Mouse (Mus musculus): ENCODE data around the gene Arid2. TPM values are rescaled to one million over a fixed set of nuclear protein-coding genes. Genes with fewer than 3 reads are reported as not detected.

The Arid2 gene
- total and polyA plus RNA-seq, 2 experiments from 2014 or later: 11.2 to 38.4 TPM

DNA sequence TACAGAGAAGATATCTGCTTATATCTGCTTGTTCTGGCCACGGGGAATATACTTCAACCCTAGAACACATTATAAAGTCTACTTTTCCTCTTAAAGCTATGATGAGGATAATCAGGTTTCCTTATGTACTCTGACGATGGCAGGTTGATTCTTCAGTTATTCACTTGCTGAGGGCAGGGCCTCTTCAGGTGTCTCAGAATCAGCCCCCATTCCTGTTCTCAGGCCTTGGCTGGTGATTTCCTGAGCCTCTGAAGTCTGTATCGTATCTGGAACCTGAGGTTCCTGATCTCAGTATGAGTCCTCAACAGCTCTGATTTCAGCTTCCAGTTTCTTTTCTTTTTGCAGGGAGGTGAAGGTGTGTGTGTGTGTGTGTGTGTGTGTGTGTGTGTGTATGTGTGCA, 22.7 kb upstream of the Arid2 start:
- no peak for ATAC-seq

DNA sequence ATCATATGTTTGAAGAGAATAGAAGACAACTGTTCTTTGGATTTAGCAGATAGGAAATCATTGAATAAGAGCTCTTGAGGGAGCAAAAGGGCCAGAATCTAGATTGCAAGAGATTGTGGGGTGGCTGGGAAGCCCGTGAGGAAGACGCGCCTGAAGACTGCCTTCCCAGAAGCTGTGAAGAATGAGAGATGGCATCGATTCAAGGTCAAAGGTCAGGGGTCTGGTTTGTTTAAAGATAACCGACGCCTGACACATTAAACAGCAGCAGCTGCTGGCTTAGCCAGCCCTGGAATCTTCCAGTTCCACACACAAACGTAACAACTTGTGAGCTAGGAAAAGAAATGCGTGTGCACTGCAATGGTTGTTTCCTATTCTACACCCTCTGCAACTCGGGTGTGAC, 19.4 kb upstream of the Arid2 start:
- peaks cover 17% of the 10 kb centered on the region; the same call in 1 of the 2 replicates for H3K36me3 ChIP-seq (ENCODE audit: insufficient read depth, low read length)
- DNase-seq (ENCODE audit: low spot score): no peak
- H3K27me3 ChIP-seq (ENCODE audit: insufficient read depth, low read length): no peaks in the 10 kb centered on the region
- no peak overlapping the region for H3K4me3 ChIP-seq (ENCODE audit: low read length)
- no peaks in the 10 kb centered on the region for H3K4me1 ChIP-seq (ENCODE audit: insufficient read depth, low read length)
- H3K4me2 ChIP-seq (ENCODE audit: low read depth, low read length): no peak overlapping the region
- H3K9me3 ChIP-seq (ENCODE audit: low read length): peaks cover 4% of the 10 kb centered on the region; the same call in 1 of the 2 replicates
- ATAC-seq: no peak
- TF ChIP-seq CTCF (IDR thresholded peaks at IDR 0.05; ENCODE audit: low read depth): no peak
- 91% methylated on average over 9 of the region's 9 CpGs for WGBS
- H3K9ac ChIP-seq (replicated peaks; ENCODE audit: low read length): no peak overlapping the region
- no peak overlapping the region for H3K27ac ChIP-seq

More for the DNA sequence above, 22.7 kb upstream of the Arid2 start:
- Histone ChIP-seq H3K4me1 (ENCODE audit: insufficient read depth, low read length) (no peaks in the 10 kb centered on the region), H3K9ac (replicated peaks; ENCODE audit: low read length) (no peak overlapping the region), H3K4me2 (ENCODE audit: low read depth, low read length) (no peak overlapping the region), H3K36me3 (ENCODE audit: insufficient read depth, low read length) (peaks cover 17% of the 10 kb centered on the region; the same call in 1 of the 2 replicates), H3K27me3 (ENCODE audit: insufficient read depth, low read length) (no peaks in the 10 kb centered on the region), H3K27ac (no peak overlapping the region), H3K4me3 (ENCODE audit: low read length) (no peak overlapping the region), H3K9me3 (ENCODE audit: low read length) (peaks cover 18% of the 10 kb centered on the region)
- WGBS: 96% methylated on average over 3 of the region's 3 CpGs
- DNase-seq (ENCODE audit: low spot score): no peak
- no peak for TF ChIP-seq CTCF (IDR thresholded peaks at IDR 0.05; ENCODE audit: low read depth)

DNA sequence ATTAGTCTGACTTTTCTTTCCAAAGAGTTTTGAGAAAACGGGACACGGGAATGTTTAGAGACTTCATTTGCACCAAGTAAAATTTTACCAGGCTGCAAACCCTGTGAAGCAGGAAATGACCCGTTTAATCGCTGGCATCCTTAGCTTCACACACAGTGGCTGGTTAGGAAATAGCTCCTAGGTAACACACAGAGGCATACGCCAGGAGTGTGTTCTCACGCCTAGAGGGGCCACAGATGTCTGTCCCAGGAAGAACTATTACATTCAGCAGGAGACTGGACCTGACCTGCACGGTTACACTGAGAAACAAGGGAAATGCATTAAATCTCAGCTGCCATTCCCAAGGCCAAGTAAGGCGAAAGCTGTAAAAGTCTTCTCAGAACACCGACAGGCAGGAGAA, 18.7 kb upstream of the Arid2 start:
- ATAC-seq: no peak
- Histone ChIP-seq H3K27me3 (ENCODE audit: insufficient read depth, low read length) (no peaks in the 10 kb centered on the region), H3K27ac (no peak overlapping the region), H3K4me2 (ENCODE audit: low read depth, low read length) (no peak overlapping the region), H3K36me3 (ENCODE audit: insufficient read depth, low read length) (peaks cover 17% of the 10 kb centered on the region; the same call in 1 of the 2 replicates), H3K9ac (replicated peaks; ENCODE audit: low read length) (no peak overlapping the region), H3K9me3 (ENCODE audit: low read length) (peaks cover 4% of the 10 kb centered on the region; the same call in 1 of the 2 replicates), H3K4me1 (ENCODE audit: insufficient read depth, low read length) (no peaks in the 10 kb centered on the region), H3K4me3 (ENCODE audit: low read length) (no peak overlapping the region)
- no peak for DNase-seq (ENCODE audit: low spot score)
- 86% methylated on average over 9 of the region's 9 CpGs for WGBS
- TF ChIP-seq CTCF (IDR thresholded peaks at IDR 0.05; ENCODE audit: low read depth): no peak

DNA sequence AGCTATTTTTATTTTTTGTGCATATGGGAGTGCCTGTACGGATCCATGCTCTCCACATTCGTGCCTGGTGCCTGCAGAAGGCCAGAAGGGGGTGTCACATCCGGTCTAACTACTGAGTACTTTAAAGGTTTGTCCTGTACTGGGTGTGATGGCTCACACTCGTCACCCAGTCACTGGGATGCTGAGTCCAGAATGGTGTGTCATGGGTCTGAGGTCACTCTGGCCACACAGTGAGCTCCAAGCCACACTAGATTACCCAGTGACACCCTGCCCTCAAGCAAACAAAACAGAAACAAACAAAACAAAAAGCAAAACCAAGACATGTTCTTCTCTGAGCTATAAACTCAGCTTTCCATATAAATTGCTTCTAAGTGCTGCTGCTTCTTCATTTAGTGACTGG, 17.9 kb upstream of the Arid2 start:
- Histone ChIP-seq H3K4me1 (ENCODE audit: insufficient read depth, low read length) (no peaks in the 10 kb centered on the region), H3K27ac (no peak overlapping the region), H3K9ac (replicated peaks; ENCODE audit: low read length) (no peak overlapping the region), H3K4me3 (ENCODE audit: low read length) (no peak overlapping the region), H3K9me3 (ENCODE audit: low read length) (peaks cover 4% of the 10 kb centered on the region; the same call in 1 of the 2 replicates), H3K4me2 (ENCODE audit: low read depth, low read length) (no peak overlapping the region), H3K27me3 (ENCODE audit: insufficient read depth, low read length) (no peaks in the 10 kb centered on the region), H3K36me3 (ENCODE audit: insufficient read depth, low read length) (peaks cover 17% of the 10 kb centered on the region; the same call in 1 of the 2 replicates)
- 91% methylated on average over 4 of the region's 4 CpGs for WGBS
- ATAC-seq (no peak), DNase-seq (ENCODE audit: low spot score) (no peak)
- TF ChIP-seq CTCF (IDR thresholded peaks at IDR 0.05; ENCODE audit: low read depth): no peak

DNA sequence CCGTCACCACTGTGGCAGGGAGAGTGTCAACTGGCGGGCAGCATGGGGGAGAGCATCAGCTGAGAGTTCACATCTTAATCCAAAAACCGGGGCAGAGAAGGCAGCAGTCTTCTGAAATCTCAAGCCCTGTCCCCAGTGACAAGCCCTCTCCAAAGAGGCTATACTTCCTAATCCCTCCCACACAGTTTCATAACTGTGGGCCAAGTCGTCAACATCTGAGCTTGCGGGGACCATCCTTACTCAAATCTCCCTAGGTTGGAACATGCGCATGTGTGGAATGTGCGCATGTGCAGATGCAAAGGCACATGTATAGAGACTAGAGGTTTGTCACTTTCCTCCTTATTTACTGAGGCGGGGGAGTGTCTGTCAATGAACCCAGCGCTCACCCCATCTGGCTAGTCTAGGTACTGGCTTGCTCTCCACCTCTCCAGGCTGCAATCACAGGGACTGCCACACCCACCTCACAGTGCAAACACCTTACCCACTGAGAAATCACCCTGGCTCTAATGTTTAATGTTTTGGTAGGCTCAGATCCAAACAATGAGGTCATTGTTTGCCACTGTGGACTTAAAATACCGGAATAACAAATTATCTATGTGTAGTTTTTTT, 16.9 kb upstream of the Arid2 start:
- 88% methylated on average over 10 of the region's 10 CpGs for WGBS
- Histone ChIP-seq H3K4me3 (ENCODE audit: low read length) (no peak overlapping the region), H3K27ac (no peak overlapping the region), H3K9me3 (ENCODE audit: low read length) (peaks cover 4% of the 10 kb centered on the region; the same call in 1 of the 2 replicates), H3K27me3 (ENCODE audit: insufficient read depth, low read length) (no peaks in the 10 kb centered on the region), H3K9ac (replicated peaks; ENCODE audit: low read length) (no peak overlapping the region), H3K4me1 (ENCODE audit: insufficient read depth, low read length) (no peaks in the 10 kb centered on the region), H3K36me3 (ENCODE audit: insufficient read depth, low read length) (peaks cover 17% of the 10 kb centered on the region; the same call in 1 of the 2 replicates), H3K4me2 (ENCODE audit: low read depth, low read length) (no peak overlapping the region)
- ATAC-seq: no peak
- no peak for DNase-seq (ENCODE audit: low spot score)
- TF ChIP-seq CTCF (IDR thresholded peaks at IDR 0.05; ENCODE audit: low read depth): no peak

DNA sequence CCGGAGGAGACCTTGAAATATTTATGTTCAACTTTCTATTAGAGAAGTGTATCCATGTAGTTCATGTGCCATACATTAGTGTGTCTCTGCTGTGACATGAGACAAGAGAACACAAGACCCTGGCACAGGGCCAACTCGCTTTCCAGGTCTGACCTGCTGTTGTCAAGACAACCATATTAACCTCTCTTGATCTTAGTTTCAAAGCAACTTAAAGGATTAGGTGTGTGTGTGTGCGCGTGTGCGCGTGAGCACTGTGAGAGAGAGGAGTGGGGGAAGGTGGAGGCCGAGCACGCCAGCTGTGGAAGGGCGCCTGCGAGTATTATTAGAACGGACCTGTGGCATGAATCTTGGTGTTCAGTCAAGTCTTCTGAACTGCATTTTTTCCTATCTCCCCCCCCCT, 15.0 kb upstream of the Arid2 start:
- no peaks in the 10 kb centered on the region for H3K4me1 ChIP-seq (ENCODE audit: insufficient read depth, low read length)
- ATAC-seq (no peak), DNase-seq (ENCODE audit: low spot score) (peak; percentile 28)
- 89% methylated on average over 11 of the region's 11 CpGs for WGBS
- H3K4me2 ChIP-seq (ENCODE audit: low read depth, low read length): no peak overlapping the region
- no peak overlapping the region for H3K4me3 ChIP-seq (ENCODE audit: low read length)
- peaks cover 10% of the 10 kb centered on the region; the same call in 1 of the 2 replicates for H3K36me3 ChIP-seq (ENCODE audit: insufficient read depth, low read length)
- no peaks in the 10 kb centered on the region for H3K27me3 ChIP-seq (ENCODE audit: insufficient read depth, low read length)
- no peak for TF ChIP-seq CTCF (IDR thresholded peaks at IDR 0.05; ENCODE audit: low read depth)
- H3K9ac ChIP-seq (replicated peaks; ENCODE audit: low read length): no peak overlapping the region
- H3K27ac ChIP-seq: no peak overlapping the region
- H3K9me3 ChIP-seq (ENCODE audit: low read length): no peaks in the 10 kb centered on the region

DNA sequence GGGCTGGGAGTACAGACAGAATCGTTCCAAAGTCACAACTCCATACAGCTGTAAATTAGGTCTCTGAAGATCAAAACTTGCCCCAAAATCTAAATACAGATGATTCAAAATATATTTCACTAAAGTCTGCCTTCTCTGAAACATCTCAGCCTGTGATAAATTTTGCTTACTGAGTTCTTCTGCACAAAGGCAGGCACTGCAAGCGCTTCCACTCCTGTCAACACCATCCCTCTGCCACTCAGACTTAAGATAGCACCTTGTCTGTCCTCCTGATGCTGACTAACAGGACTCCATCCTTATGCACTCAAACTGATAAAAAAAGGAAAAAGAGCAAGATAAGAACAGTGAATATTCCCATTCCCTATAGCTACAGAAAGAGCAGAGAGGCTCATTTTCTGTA, 13.0 kb upstream of the Arid2 start:
- no peak for TF ChIP-seq CTCF (IDR thresholded peaks at IDR 0.05; ENCODE audit: low read depth)
- H3K9me3 ChIP-seq (ENCODE audit: low read length): no peaks in the 10 kb centered on the region
- ATAC-seq: no peak
- H3K4me1 ChIP-seq (ENCODE audit: insufficient read depth, low read length): no peaks in the 10 kb centered on the region
- H3K27ac ChIP-seq: no peak overlapping the region
- H3K4me2 ChIP-seq (ENCODE audit: low read depth, low read length): no peak overlapping the region
- WGBS: 92% methylated on average over 2 of the region's 2 CpGs
- H3K27me3 ChIP-seq (ENCODE audit: insufficient read depth, low read length): no peaks in the 10 kb centered on the region
- H3K36me3 ChIP-seq (ENCODE audit: insufficient read depth, low read length): no peaks in the 10 kb centered on the region
- DNase-seq (ENCODE audit: low spot score): no peak
- H3K4me3 ChIP-seq (ENCODE audit: low read length): no peak overlapping the region
- no peak overlapping the region for H3K9ac ChIP-seq (replicated peaks; ENCODE audit: low read length)
